Mouse (Mus musculus): ENCODE measurements around the gene Hoxc12. TPM values are rescaled to one million over a fixed set of nuclear protein-coding genes. Genes with fewer than 3 reads are reported as not detected.

Hoxc12 gene
- polyA plus RNA-seq, 1 experiment from 2014 or later, result not detected

DNA sequence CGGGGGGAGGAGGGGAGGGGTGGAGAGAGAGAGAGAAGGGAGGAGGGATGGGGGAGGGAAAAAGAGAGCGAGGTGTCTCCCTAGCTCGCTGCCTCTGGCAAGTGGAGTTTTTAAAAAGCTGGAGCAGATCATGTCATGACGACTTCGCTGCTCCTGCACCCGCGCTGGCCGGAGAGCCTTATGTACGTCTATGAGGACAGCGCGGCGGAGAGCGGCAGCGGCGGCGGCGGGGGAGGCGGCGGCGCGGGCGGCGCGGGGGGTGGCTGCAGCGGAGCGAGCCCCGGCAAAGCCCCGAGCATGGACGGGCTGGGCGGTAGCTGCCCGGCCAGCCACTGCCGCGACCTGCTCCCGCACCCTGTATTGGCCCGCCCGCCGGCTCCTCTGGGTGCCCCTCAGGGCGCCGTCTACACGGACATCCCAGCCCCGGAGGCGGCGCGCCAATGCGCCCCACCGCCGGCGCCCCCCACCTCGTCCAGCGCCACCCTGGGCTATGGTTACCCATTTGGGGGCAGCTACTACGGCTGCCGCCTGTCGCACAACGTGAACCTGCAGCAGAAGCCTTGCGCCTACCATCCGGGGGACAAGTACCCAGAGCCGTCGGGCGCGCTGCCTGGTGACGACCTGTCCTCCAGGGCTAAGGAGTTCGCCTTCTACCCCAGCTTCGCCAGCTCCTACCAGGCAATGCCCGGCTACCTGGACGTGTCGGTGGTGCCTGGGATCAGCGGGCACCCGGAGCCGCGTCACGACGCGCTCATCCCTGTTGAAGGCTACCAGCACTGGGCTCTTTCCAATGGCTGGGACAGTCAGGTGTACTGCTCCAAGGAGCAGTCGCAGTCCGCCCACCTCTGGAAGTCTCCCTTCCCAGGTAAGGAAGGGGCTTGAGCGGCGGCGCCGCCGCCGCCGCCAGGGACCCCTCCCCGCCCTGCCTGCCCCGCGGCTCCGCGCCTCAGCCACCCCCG, 15.2 kb upstream of the Hoxc12 start, which contains the start of gene Hoxc13:
Gene Hoxc13, plus strand, starts transcription at position 51 of the 959 bp plus-strand sequence.
- Histone ChIP-seq H3K36me3 (no peaks in the 10 kb centered on the region), H3K27ac (no peak within 1 kb of the TSS), H3K9me3 (no peaks in the 10 kb centered on the region), H3K4me1 (peaks cover 15% of the 10 kb centered on the region), H3K27me3 (ENCODE audit: insufficient read depth, poor library complexity, severe bottlenecking) (peaks cover 100% of the 10 kb centered on the region), H3K4me3 (peak within 1 kb of the TSS; percentile 48)
- WGBS, result under 1% methylated on average over 87 of the region's 88 CpGs
- DNase-seq (ENCODE audit: low spot score), result no peak

DNA sequence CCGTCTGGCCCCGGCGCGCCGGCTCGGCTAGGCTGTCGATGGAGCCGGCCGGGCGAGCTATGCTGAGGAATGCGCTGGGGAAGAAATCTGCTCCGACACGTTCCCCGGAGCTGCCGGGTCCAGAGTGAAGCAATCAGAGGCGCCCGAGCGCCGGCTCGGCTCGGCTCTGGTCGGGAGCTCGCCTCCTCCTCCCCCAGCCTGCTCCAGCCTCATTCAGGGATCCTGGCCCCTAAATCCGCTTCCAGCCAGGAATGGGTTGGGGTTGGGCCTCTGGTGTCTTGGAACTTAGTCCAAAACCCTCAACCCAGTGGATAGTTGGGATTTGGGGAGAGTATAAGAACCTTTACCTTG, 14.6 kb upstream of the Hoxc12 start:
- WGBS, result 0% methylated on average over 24 of the region's 24 CpGs
- H3K4me1 ChIP-seq, result peaks cover 15% of the 10 kb centered on the region
- H3K9me3 ChIP-seq, result no peaks in the 10 kb centered on the region
- no peak for DNase-seq (ENCODE audit: low spot score)
- H3K36me3 ChIP-seq, result no peaks in the 10 kb centered on the region
- H3K27me3 ChIP-seq (ENCODE audit: insufficient read depth, poor library complexity, severe bottlenecking), result peaks cover 100% of the 10 kb centered on the region
- no peak overlapping the region for H3K27ac ChIP-seq
- peak overlapping the region; percentile 48 for H3K4me3 ChIP-seq

- peaks cover 15% of the 10 kb centered on the region for H3K4me1 ChIP-seq
- no peaks in the 10 kb centered on the region for H3K9me3 ChIP-seq
- no peaks in the 10 kb centered on the region for H3K36me3 ChIP-seq
- H3K4me3 ChIP-seq, result no peak overlapping the region
- H3K27me3 ChIP-seq (ENCODE audit: insufficient read depth, poor library complexity, severe bottlenecking), result peaks cover 100% of the 10 kb centered on the region
- whole genome bisulfite sequencing, result 13% methylated on average over 6 of the region's 6 CpGs
- DNase-seq (ENCODE audit: low spot score), result no peak
- H3K27ac ChIP-seq, result no peak overlapping the region
Observed at GRCm38 (mm10) chr15:102922636-102923500, 13.7 kb upstream of the Hoxc12 start.

- H3K4me1 ChIP-seq, result 0 out of 2 replicates have a peak, but pooled peaks cover 3% of the 10 kb centered on the region
- no peak overlapping the region for H3K27ac ChIP-seq
- H3K9me3 ChIP-seq, result no peaks in the 10 kb centered on the region
- peaks cover 100% of the 10 kb centered on the region for H3K27me3 ChIP-seq (ENCODE audit: insufficient read depth, poor library complexity, severe bottlenecking)
- H3K36me3 ChIP-seq, result no peaks in the 10 kb centered on the region
- 1% methylated on average over 40 of the region's 40 CpGs for WGBS
- H3K4me3 ChIP-seq, result no peak overlapping the region
- DNase-seq (ENCODE audit: low spot score), result no peak
Observed at GRCm38 (mm10) chr15:102927032-102927645, 9.4 kb upstream of the Hoxc12 start.

DNA sequence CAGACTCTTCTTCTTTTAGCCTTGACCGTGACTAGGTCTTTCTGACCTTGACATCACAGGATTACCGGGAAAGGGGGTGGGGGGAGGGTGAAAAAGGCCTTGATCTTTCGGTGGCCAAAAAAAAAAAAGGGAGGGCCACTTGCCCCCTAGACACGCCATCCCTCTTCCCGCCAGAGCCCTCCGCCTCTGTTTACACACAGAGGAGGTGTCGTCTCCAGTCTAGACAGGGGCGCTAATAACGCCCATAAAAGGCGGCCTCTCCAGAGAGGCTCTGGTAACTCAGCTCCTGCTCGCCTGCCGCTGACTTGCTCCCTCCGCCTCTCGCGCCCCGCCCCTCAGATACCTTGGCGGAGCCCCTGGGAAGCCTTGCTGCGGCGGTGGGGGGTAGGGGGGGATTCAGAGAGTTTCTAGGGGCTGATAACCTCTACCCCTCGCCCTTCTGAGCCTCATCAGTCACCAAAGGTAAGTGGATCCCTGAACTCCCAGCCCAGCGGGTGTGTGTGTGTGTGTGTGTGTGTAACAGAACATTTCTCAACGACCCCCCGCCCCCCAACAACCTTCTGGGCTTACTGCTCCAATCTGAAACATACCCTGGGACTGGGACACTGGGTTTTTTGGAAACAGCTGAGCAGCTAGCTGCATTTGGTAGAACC, 4.7 kb upstream of the Hoxc12 start:
- H3K27ac ChIP-seq, result no peak overlapping the region
- H3K36me3 ChIP-seq, result no peaks in the 10 kb centered on the region
- no peaks in the 10 kb centered on the region for H3K9me3 ChIP-seq
- H3K4me1 ChIP-seq, result 0 out of 2 replicates have a peak, but pooled peaks cover 3% of the 10 kb centered on the region
- WGBS, result under 1% methylated on average over 23 of the region's 23 CpGs
- no peak overlapping the region for H3K4me3 ChIP-seq
- H3K27me3 ChIP-seq (ENCODE audit: insufficient read depth, poor library complexity, severe bottlenecking), result peaks cover 100% of the 10 kb centered on the region
- peak; percentile 74 for DNase-seq (ENCODE audit: low spot score)

GRCm38 (mm10) chr15:102934438-102934837, 2.1 kb upstream of the Hoxc12 start:
- Histone ChIP-seq H3K27ac (no peak overlapping the region), H3K4me3 (no peak overlapping the region), H3K4me1 (0 out of 2 replicates have a peak, but pooled peaks cover 3% of the 10 kb centered on the region), H3K9me3 (no peaks in the 10 kb centered on the region), H3K36me3 (no peaks in the 10 kb centered on the region), H3K27me3 (ENCODE audit: insufficient read depth, poor library complexity, severe bottlenecking) (peaks cover 100% of the 10 kb centered on the region)
- DNase-seq (ENCODE audit: low spot score), result no peak
- under 1% methylated on average over 12 of the region's 12 CpGs for WGBS

DNA sequence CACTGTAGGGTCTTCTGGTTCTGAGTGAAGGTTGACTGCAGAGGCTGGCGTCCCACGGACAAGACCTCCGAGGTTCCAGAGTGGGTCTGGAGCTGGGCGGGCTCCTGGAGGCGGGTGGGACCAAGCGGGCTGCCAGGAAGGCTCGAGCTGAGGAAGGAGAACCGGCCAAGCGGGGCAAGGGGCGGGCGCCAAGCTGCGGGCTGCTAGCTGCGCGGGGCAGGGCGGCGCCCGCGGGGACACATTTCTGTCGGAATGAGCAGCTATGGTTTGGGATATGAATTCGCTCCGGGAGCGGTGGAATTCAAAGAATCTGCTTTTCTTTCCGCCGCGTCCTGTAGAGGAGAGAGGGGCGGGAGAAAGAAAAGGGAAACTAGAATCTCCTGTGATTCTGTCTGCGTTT, 1.7 kb upstream of the Hoxc12 start:
- WGBS, result under 1% methylated on average over 27 of the region's 27 CpGs
- Histone ChIP-seq H3K4me1 (0 out of 2 replicates have a peak, but pooled peaks cover 3% of the 10 kb centered on the region), H3K9me3 (no peaks in the 10 kb centered on the region), H3K4me3 (0 out of 2 replicates have a peak overlapping the region, but pooled peaks have one; percentile 22), H3K27me3 (ENCODE audit: insufficient read depth, poor library complexity, severe bottlenecking) (peaks cover 100% of the 10 kb centered on the region), H3K27ac (no peak overlapping the region), H3K36me3 (no peaks in the 10 kb centered on the region)
- peak; percentile 73 for DNase-seq (ENCODE audit: low spot score)

DNA sequence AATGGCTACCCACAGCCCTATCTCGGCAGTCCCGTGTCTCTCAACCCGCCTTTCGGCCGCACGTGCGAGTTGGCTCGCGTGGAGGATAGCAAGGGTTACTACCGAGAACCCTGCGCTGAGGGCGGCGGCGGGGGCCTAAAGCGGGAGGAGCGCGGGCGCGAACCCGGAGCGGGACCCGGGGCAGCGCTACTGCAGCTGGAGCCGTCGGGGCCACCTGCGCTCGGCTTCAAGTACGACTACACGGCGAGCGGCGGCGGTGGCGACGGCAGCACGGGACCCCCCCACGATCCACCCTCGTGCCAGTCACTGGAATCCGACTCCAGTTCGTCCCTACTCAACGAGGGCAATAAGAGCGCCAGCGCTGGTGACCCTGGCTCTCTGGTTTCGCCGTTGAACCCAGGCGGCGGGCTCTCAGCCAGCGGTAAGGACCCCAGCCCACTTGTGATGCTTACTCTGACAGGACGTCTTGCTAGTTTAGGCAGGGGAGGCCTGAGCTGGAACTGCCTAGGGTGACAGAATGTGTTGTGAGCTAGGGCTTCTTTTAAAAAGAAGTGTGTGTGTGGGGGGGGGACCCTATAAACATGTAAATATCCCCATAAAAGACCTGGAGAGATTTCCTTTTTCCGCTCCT, 594 bp downstream of the Hoxc12 start:
- no peaks in the 10 kb centered on the region for H3K4me1 ChIP-seq
- H3K4me3 ChIP-seq, result no peak overlapping the region
- H3K36me3 ChIP-seq, result no peaks in the 10 kb centered on the region
- no peak for DNase-seq (ENCODE audit: low spot score)
- H3K9me3 ChIP-seq, result no peaks in the 10 kb centered on the region
- 1% methylated on average over 50 of the region's 50 CpGs for WGBS
- no peak overlapping the region for H3K27ac ChIP-seq
- H3K27me3 ChIP-seq (ENCODE audit: insufficient read depth, poor library complexity, severe bottlenecking), result peaks cover 100% of the 10 kb centered on the region

DNA sequence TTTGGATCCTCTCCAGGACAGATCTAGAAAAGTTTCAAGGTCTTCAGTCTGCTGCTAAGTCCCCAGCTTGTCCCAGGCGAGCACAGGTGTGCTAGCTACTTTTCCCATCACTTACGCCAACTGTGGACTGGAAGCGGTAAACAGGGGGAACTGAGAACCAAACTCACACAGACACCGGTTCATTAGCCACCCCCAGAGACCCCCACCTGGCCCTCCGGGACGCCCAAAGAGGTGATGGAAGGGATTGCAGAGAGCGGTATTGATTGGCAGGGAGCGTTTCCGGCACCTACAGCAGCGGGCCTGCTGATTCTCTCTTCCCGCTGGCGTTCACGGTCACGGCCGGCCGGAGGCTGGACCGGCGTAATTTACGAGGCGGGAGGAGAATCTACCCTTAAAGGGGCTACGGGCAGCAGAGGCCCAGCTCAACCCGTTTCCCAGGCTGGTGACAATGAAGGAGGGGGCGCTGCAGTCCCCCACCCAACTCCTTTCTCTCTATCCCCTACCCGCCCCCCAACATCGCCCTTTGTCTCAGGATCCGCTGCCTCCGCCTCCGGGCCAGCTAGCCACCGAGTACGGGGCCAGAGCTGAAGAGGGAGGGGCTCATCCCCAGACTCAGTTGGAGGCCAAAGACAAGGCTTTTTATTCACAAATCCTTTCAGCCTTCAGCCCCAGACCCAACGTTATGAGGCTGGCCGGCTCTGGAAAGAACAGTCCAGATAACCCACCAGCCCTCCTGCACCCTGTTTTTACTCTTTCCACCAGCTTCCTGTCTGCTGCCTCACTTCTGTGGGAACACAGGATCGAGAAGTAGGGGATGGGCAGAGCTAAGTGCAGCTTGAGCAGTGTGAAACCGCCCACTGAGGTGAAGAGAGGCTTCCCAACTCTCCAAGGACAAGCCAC, 2.9 kb downstream of the Hoxc12 start:
- Histone ChIP-seq H3K36me3 (no peaks in the 10 kb centered on the region), H3K27ac (no peak overlapping the region), H3K4me1 (peaks cover 10% of the 10 kb centered on the region; the same call in 1 of the 2 replicates), H3K4me3 (no peak overlapping the region), H3K27me3 (ENCODE audit: insufficient read depth, poor library complexity, severe bottlenecking) (peaks cover 100% of the 10 kb centered on the region), H3K9me3 (no peaks in the 10 kb centered on the region)
- WGBS, result under 1% methylated on average over 34 of the region's 34 CpGs
- DNase-seq (ENCODE audit: low spot score), result no peak

GRCm38 (mm10) chr15:102942739-102943467, 6.3 kb downstream of the Hoxc12 start:
- no peak for DNase-seq (ENCODE audit: low spot score)
- Histone ChIP-seq H3K27me3 (ENCODE audit: insufficient read depth, poor library complexity, severe bottlenecking) (peaks cover 100% of the 10 kb centered on the region), H3K9me3 (no peaks in the 10 kb centered on the region), H3K4me3 (peak overlapping the region; percentile 50), H3K4me1 (peaks cover 10% of the 10 kb centered on the region; the same call in 1 of the 2 replicates), H3K27ac (no peak overlapping the region), H3K36me3 (no peaks in the 10 kb centered on the region)
- WGBS, result 0% methylated on average over 45 of the region's 53 CpGs
